In genomic region chr5:100360296-100360695, GRCm38 (mm10) we compare ENCODE assay signal across 21 mouse cellular contexts. TPM values are rescaled to one million over a fixed set of nuclear protein-coding genes. Genes with fewer than 3 reads are reported as not detected.
DNase-seq lines count a peak whose midpoint lies in the region; ATAC-seq and TF ChIP-seq lines count a peak whose summit lies in the region.
"Had no signal": no experiment of that assay in that cellular context is flagged by ENCODE, and none has a peak within 500 bp of the region (broad histone marks: within the 10 kb centered on the region; RNA-seq: fewer than 3 reads in every experiment).

No protein-coding gene starts in this region.

- no peak for TF ChIP-seq POLR2A in thymus, adult 2 months (IDR thresholded peaks at IDR 0.05; ENCODE audit: control insufficient read depth, extremely low read depth, insufficient read depth, low read length, poor library complexity)

- no peaks in the 10 kb centered on the region for H3K27me3 ChIP-seq in intestine, embryonic 15.5 days (replicated peaks)
- H3K27me3 ChIP-seq in intestine, postnatal 0 days (replicated peaks; ENCODE audit: control insufficient read depth, insufficient read depth, low read length): no peaks in the 10 kb centered on the region
- H3K27me3 ChIP-seq in intestine, embryonic 16.5 days (replicated peaks; ENCODE audit: control insufficient read depth, insufficient read depth, low read length): no peaks in the 10 kb centered on the region
- no peaks in the 10 kb centered on the region for H3K27me3 ChIP-seq in stomach, postnatal 0 days (ENCODE audit: control insufficient read depth, insufficient read depth, low read length)
- H3K27me3 ChIP-seq in thymus, adult 2 months (ENCODE audit: control insufficient read depth, insufficient read depth, low read length): no peaks in the 10 kb centered on the region
- H3K27me3 ChIP-seq: CH12.LX, Patski had no signal

- H3K4me3 ChIP-seq in intestine, embryonic 15.5 days (replicated peaks): no peak overlapping the region
- no peak overlapping the region for H3K4me3 ChIP-seq in intestine, postnatal 0 days (ENCODE audit: low read depth, low read length)
- H3K4me3 ChIP-seq in intestine, embryonic 16.5 days (ENCODE audit: low read length): no peak overlapping the region
- H3K4me3 ChIP-seq in stomach, postnatal 0 days (ENCODE audit: low read depth, low read length): no peak overlapping the region
- H3K4me3 ChIP-seq in thymus, adult 2 months (ENCODE audit: control insufficient read depth, insufficient read depth, low read length): no peak overlapping the region

- no peak overlapping the region for H3K9ac ChIP-seq in intestine, embryonic 15.5 days
- H3K9ac ChIP-seq in intestine, postnatal 0 days (ENCODE audit: low read depth, low read length): no peak overlapping the region
- H3K9ac ChIP-seq in intestine, embryonic 16.5 days (ENCODE audit: low read depth, low read length): no peak overlapping the region
- no peak overlapping the region for H3K9ac ChIP-seq in stomach, postnatal 0 days (ENCODE audit: low read length)

- H3K4me1 ChIP-seq in intestine, embryonic 15.5 days (replicated peaks): no peaks in the 10 kb centered on the region
- no peaks in the 10 kb centered on the region for H3K4me1 ChIP-seq in intestine, postnatal 0 days (replicated peaks; ENCODE audit: control insufficient read depth, insufficient read depth, low read length)
- no peaks in the 10 kb centered on the region for H3K4me1 ChIP-seq in intestine, embryonic 16.5 days (ENCODE audit: control insufficient read depth, insufficient read depth, low read length)
- H3K4me1 ChIP-seq in stomach, postnatal 0 days (replicated peaks; ENCODE audit: control insufficient read depth, insufficient read depth): no peaks in the 10 kb centered on the region
- peaks cover 18% of the 10 kb centered on the region for H3K4me1 ChIP-seq in thymus, adult 2 months (replicated peaks; ENCODE audit: control insufficient read depth, insufficient read depth, low read length)

- no peak overlapping the region for H3K27ac ChIP-seq in intestine, embryonic 15.5 days
- H3K27ac ChIP-seq in intestine, postnatal 0 days (ENCODE audit: low read depth, low read length): no peak overlapping the region
- H3K27ac ChIP-seq in intestine, embryonic 16.5 days (ENCODE audit: low read length): no peak overlapping the region
- H3K27ac ChIP-seq in stomach, postnatal 0 days (replicated peaks): 0 out of 2 replicates have a peak overlapping the region, but pooled peaks have one; percentile 18
- no peak overlapping the region for H3K27ac ChIP-seq in thymus, adult 2 months (ENCODE audit: control insufficient read depth, insufficient read depth, low read length)

- peak; percentile 74 for ATAC-seq in intestine, embryonic 15.5 days
- no peak for ATAC-seq in intestine, postnatal 0 days
- peak; percentile 63 for ATAC-seq in intestine, embryonic 16.5 days
- peak; percentile 75; the same call in 1 of the 2 replicates for ATAC-seq in stomach, postnatal 0 days (ENCODE audit: low FRiP score, low TSS enrichment)
- ATAC-seq: activated CD4-positive, CD25-positive, alpha-beta regulatory T cell, adult 4 months; CD4-positive, CD25-positive, alpha-beta regulatory T cell, adult 4 months; Patski had no signal

- no peaks in the 10 kb centered on the region for H3K9me3 ChIP-seq in intestine, embryonic 15.5 days
- H3K9me3 ChIP-seq in intestine, postnatal 0 days (ENCODE audit: control insufficient read depth): no peaks in the 10 kb centered on the region
- no peaks in the 10 kb centered on the region for H3K9me3 ChIP-seq in intestine, embryonic 16.5 days (ENCODE audit: control insufficient read depth, low read length)
- no peaks in the 10 kb centered on the region for H3K9me3 ChIP-seq in stomach, postnatal 0 days (ENCODE audit: control insufficient read depth, low read length)
- H3K9me3 ChIP-seq: G1E had no signal

- peaks cover 34% of the 10 kb centered on the region for H3K36me3 ChIP-seq in intestine, embryonic 15.5 days
- peaks cover 46% of the 10 kb centered on the region for H3K36me3 ChIP-seq in intestine, postnatal 0 days (ENCODE audit: control insufficient read depth, insufficient read depth)
- H3K36me3 ChIP-seq in intestine, embryonic 16.5 days (ENCODE audit: control insufficient read depth, insufficient read depth, low read length): peaks cover 14% of the 10 kb centered on the region
- peaks cover 16% of the 10 kb centered on the region; the same call in 1 of the 2 replicates for H3K36me3 ChIP-seq in stomach, postnatal 0 days (ENCODE audit: control insufficient read depth, insufficient read depth, low read length)
- H3K36me3 ChIP-seq in thymus, adult 2 months (ENCODE audit: control insufficient read depth, insufficient read depth, low read length): peaks cover 16% of the 10 kb centered on the region

- no peak for TF ChIP-seq EP300 in stomach, postnatal 0 days (optimal IDR thresholded peaks at IDR 0.05)

- no peak for TF ChIP-seq CTCF in intestine, postnatal 0 days (IDR thresholded peaks at IDR 0.05; ENCODE audit: low read depth)
- TF ChIP-seq CTCF in stomach, postnatal 0 days (IDR thresholded peaks at IDR 0.05; ENCODE audit: low read depth): no peak
- TF ChIP-seq CTCF in thymus, adult 2 months (IDR thresholded peaks at IDR 0.05; ENCODE audit: borderline replicate concordance, control insufficient read depth, extremely low read depth, insufficient read depth, low read length, poor library complexity): no peak

- WGBS in intestine, embryonic 15.5 days: 84% methylated on average over 6 of the region's 6 CpGs
- 43% methylated on average over 6 of the region's 6 CpGs for WGBS in intestine, postnatal 0 days
- 72% methylated on average over 6 of the region's 6 CpGs for WGBS in intestine, embryonic 16.5 days
- 62% methylated on average over 6 of the region's 6 CpGs for WGBS in stomach, postnatal 0 days
- 92% methylated on average over 6 of the region's 6 CpGs for WGBS in thymus, adult 2 months

- DNase-seq in stomach, postnatal 0 days (ENCODE audit: low spot score): peak; percentile 45
- no peak for DNase-seq in thymus, adult 2 months
- no peak for DNase-seq in frontal cortex, postnatal 10 days (ENCODE audit: low spot score in 2 of 2)
- DNase-seq: adrenal gland, adult 2 months; adrenal gland, adult 8-10 months; adrenal gland, postnatal 10 days; adrenal gland, postnatal 14 days; adrenal gland, postnatal 25 days; adrenal gland, postnatal 36 days; B cell, adult 2 months; cerebellum, adult 11 months; cerebellum, adult 11-12 months; cerebellum, adult 18-20 months had no signal

- H3K4me2 ChIP-seq in intestine, embryonic 15.5 days (replicated peaks): no peak overlapping the region
- H3K4me2 ChIP-seq in intestine, postnatal 0 days (replicated peaks; ENCODE audit: low read depth): no peak overlapping the region
- no peak overlapping the region for H3K4me2 ChIP-seq in intestine, embryonic 16.5 days (ENCODE audit: low read depth, low read length)
- no peak overlapping the region for H3K4me2 ChIP-seq in stomach, postnatal 0 days (replicated peaks; ENCODE audit: low read depth)

RNA-seq across cellular contexts. Expression of gene Sec31a, which starts 55.7 kb away (rescaled TPM):
- 179 and 181 TPM in 2 replicates for polyA plus RNA-seq in intestine, embryonic 15.5 days (2015; fragmentation: Nextera tagmentation; extraction: Ambion mirVana)
- polyA plus RNA-seq in intestine, postnatal 0 days (2015; fragmentation: Nextera tagmentation; extraction: Ambion mirVana): 230 and 242 TPM in 2 replicates
- polyA plus RNA-seq in intestine, embryonic 16.5 days (2015; fragmentation: Nextera tagmentation; extraction: Ambion mirVana): 183 and 215 TPM in 2 replicates
- polyA plus RNA-seq in stomach, postnatal 0 days (2015; fragmentation: Nextera tagmentation; extraction: Ambion mirVana): 102 and 104 TPM in 2 replicates
- 222 and 264 TPM in 2 replicates for polyA plus RNA-seq in thymus, adult 2 months (2012; rRNA removed)
